Mouse (Mus musculus) CH12F3 (cell line): Measurements from ENCODE around the gene Gm2431.
"Not testable (repeated sequence)": the region's sequence is repeated elsewhere in the genome, so short reads cannot be mapped to it uniquely, and the experiment has no call there.

Experiments used
- in situ Hi-C: fragments of 300-500 bp; cut with MboI; formaldehyde crosslinking; loops from 2 replicates; pipeline ENCODE4 v1.14.3; 2020; ENCODE audit warnings: low sequenced_read_pairs

Gm2431 gene

DNA sequence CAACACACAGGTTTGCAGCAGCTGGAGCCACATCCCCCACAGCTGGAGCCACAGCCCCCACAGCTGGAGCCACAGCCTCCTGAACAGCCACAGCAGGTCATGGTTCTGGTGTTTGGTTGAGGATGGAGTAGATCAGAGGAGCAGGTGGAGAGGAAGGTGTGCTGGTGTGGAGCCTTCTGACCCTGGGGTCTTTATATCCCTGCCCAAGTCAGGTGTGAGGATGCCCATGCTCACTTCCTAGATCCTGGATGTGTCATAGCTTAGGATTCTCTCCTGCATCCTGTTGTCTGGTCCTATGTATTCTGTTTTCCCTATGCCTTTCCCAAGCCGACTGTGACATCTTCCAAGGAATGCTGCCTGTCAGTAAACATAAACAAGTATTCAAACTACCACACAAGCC lies at the start of gene Gm2431:
TSS of gene Gm2431 (minus strand) at position 101 of the 400 bp plus-strand sequence.
- in situ Hi-C loops, result not testable (repeated sequence)

DNA sequence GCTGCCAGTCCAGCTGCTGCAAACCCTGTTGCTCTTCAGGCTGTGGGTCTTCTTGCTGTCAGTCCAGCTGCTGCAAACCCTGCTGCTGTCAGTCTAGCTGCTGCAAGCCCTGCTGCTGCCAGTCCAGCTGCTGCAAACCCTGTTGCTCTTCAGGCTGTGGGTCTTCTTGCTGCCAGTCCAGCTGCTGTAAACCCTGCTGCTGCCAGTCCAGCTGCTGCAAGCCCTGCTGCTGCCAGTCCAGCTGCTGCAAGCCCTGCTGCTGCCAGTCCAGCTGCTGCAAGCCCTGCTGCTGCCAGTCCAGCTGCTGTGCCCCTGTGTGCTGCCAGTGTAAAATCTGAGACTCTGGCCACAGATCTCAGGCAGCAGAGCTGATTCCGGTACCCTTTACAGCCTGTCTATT lies 45.8 kb upstream of the Gm2431 start:
- in situ Hi-C loops, result not testable (repeated sequence)

DNA sequence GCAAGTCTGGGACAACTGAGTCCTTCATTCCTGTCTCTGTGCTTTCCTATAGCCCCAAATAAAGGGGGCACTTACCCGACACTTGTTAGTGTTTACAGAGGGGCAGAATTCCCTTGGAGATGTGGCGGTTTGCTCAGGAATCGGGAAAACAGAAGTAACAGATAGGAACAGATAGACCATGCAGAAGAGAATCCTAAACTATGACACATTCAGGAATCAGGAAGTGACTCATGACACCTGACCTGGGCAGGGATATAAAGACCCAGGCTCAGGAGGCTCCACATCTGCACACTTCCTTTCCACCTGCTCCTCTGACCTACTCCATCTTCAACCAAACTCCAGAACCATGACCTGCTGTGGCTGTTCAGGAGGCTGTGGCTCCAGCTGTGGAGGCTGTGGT lies 45.1 kb upstream of the Gm2431 start, which contains the start of gene Krtap5-4:
TSS of gene Krtap5-4 (plus strand) at position 301 of the 400 bp plus-strand sequence.
- in situ Hi-C loops, result no loop called here

DNA sequence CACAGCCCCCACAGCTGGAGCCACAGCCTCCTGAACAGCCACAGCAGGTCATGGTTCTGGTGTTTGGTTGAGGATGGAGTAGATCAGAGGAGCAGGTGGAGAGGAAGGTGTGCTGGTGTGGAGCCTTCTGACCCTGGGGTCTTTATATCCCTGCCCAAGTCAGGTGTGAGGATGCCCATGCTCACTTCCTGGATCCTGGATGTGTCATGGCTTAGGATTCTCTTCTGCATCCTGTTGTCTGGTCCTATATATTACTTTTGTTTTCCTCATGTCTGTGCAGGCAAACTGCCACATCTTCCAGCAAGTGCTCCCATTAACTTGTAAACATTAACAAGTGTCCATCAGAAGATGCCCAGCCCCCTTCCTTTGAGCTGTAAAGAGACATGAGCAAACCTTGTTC lies 38.9 kb upstream of the Gm2431 start, which contains the start of gene Krtap5-1:
TSS of gene Krtap5-1 (minus strand) at position 101 of the 400 bp plus-strand sequence.
- in situ Hi-C loops, result not testable (repeated sequence)

DNA sequence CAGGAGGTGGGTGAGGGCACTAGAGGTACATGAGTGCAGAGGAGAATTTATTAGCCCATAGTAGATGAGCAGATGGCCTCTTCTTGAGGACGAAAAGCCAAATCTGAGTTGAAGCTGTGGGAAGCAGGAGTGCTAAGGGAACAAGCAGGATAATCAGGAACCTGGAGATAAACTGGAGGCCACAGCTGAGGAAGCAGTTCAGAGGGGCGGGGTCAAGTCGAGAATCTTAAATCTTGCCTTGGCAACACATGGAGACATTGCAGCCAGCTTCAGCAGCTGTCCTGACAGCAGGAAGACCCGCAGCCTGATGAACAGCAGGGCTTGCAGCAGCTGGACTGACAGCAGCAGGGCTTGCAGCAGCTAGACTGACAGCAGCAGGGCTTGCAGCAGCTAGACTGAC lies 38.0 kb upstream of the Gm2431 start:
- in situ Hi-C loops, result not testable (repeated sequence)

DNA sequence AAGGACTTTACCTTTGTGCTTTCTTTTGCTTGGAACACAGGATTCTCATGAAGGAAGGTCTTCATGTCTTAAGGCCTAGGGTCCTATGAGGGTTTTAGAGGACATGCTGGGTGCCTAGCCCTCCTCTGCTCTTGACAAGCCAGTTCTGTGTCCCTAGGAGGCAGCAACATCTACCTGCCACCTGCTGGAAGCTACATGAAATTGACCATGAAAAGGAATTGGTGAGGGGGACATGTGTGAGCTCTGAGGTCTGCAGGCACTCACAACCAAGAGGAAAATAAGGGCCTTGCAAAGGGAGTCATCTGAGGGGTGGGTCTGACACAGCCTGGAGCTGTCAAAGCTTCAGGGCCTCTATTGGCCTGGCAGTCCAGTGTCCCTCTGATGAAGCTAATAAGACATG lies 37.3 kb upstream of the Gm2431 start:
- in situ Hi-C loops, result no loop called here

DNA sequence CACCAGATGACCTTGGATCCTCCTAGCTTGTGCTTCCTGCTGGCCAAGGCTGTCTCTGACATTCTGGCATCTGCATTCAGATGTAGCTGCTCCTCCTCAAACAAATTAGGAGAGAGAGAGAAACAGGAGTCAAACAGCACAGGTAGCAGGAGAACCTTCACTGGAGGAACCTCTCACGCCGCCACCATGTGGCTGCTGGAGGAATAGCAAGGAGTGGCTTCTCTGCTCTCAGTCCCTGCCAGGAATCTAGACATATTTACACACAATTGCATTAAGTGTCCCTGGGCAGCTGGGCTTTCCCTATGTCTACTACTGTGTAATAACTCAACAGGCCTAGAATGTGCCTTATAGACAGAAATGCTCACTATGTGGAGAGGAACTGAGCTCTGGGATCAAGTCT lies 35.7 kb upstream of the Gm2431 start:
- in situ Hi-C loops, result not testable (repeated sequence)

DNA sequence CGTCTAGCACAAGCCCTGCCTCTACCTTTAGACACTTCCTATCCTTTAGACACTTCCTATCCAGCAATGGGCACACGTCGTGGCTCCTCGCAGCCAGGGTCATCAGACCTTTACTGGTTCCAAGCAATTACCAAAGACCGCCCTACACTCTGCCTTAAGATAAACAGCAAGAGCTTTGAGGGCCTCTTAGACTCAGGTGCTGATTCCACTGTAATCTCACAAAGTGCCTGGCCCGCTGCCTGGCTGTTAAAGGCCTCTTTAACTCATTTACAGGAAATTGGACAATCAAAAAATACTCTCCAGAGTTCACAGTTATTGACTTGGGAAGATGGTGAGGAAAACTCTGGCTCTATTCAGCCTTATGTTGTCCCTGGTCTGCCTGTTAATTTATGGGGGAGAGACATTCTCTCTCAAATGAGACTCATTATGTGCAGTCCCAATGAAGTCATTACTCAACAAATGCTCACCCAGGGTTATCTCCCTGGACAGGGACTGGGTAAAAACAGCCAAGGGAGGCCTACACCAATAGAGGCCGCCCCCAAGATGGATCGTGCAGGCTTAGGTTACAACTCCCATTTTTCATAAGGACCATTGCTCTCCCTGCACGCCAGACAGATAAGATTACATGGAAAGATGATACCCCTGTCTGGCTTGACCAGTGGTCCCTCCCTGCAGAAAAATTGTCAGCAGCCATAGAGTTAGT lies 27.9 kb upstream of the Gm2431 start:
- in situ Hi-C loops, result not testable (repeated sequence)

DNA sequence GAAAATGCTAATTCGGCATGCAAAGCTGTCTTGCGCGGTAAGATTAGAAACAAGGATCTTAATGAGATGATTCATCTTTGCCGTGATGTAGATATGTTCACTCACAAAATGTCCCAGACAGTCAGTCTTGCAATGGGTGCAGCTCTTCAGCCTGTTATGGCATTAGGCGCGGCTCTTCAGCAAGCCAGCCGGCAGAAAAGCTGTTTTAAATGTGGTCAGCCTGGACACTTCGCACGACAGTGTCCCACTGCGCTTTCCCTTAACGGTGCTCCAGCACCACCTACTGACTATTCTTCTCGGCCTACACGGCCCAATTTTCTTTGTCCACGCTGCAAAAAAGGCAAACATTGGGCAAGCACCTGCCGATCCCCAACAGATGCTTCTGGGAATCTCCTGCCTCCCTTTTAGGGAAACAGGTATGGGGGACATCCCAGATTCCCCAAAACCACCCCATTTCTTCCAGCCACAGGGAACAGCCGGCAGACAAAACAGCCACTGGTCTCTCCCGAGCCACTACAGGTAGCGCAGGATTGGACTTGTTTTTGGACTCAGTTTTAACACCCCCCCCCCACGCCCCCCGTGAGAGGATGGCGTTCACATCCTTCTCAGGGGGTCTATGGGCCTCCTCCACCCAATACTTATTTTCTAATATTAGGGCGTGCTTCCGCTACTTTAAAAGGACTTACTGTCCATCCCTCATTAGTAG lies 27.1 kb upstream of the Gm2431 start:
- in situ Hi-C loops, result no loop called here

DNA sequence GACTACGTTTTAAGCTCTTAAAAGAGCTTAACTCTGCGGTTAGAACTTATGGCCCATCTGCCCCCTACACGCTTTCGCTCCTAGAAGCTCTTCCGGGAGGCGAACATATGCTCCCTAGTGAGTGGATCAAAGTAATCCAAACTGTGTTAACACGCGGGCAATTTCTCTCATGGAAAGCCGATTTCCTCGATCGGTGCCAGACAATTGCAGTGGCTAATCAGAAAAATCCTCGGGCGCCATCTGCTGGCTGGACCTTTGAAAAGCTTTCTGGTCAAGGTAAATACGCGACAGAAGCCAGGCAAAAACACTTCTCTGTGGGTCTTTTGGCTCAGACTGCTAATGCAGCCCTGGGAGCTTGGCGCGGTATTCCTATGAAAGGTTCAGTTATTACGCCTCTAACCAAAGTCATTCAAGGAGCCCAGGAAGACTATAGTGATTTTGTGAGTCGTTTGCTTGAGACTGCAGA lies 26.5 kb upstream of the Gm2431 start:
- in situ Hi-C loops, result no loop called here

DNA sequence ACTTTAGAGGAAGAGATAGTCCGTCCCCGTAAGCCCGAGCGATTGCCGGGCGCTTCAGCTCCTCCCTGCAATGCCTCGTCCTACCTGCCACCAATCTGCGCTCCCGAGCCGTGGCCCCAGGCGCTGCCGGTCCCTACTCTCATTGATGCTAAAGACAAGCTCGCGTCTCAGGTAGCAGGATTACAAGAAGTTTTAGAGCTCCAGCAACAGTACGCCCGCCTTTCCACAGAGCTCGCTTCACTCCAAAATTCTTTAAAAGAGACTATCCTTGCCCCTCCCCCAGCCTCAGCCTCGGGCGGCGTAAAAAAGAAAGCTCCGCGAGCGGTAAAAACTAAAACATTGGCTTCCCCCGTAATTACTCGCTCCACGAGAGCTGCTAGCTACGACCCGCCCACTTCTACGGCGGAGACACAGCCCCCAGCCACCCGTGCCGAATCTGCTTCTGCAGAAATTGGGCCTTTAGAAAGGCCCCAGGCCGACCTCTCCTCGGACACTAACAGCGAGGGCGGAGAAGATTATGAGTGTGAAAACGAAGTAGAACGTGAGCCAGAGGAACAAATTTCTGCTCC lies 26.0 kb upstream of the Gm2431 start:
- in situ Hi-C loops, result no loop called here

DNA sequence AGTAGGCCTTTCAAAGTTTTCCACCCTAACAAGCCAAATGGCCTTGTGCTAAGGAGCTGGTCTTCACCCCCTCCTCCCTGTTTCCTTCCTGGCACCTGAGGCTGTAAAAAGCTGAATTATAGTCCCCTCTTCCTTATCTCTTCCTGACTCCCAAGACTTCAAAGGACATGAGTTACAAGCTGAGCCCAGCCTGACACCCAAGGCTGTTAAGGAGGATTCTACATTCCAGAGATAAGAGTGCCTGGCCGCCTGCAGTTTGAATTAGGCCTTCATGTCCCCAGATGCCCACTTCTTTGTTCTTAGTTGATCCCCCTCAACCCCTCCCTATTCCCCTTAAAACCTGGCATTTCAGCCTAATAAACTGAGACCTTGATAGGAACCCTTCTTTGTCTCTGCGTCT lies 24.7 kb upstream of the Gm2431 start:
- in situ Hi-C loops, result not testable (repeated sequence)

DNA sequence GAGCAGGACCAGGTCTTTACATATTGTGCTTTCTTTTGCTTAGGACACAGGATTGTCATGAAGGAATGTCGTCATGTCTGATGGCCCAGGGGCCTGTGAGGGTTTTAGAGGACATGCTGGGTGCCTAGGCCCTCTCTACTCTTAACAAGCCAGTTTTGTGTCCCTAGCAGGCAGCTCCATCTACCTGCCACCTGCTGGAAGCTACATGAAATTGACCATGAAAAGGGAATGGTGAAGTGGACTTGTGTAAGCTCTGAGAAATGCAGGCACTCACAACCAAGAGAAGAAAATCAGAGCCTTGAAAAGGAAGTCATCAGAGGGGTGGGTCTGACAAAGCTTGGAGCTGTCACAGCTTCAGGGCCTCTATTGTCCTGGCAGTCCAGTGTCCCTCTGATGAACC lies 21.1 kb upstream of the Gm2431 start:
- in situ Hi-C loops, result not testable (repeated sequence)

DNA sequence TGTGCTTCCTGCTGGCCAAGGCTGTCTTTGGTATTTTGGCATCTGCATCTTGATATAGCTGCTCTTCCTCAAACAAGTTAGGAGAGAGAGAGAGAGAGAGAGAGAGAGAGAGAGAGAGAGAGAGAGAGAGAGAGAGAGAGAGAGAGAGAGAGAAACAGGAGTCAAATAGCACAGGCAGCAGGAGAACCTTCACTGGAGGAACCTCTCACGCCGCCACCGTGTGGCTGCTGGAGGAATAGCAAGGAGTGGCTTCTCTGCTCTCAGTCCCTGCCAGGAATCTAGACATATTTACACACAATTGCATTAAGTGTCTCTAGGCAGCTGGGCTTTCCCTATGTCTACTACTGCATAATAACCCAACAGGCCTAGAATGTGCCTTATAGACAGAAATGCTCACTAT lies 20.0 kb upstream of the Gm2431 start:
- in situ Hi-C loops, result not testable (repeated sequence)

DNA sequence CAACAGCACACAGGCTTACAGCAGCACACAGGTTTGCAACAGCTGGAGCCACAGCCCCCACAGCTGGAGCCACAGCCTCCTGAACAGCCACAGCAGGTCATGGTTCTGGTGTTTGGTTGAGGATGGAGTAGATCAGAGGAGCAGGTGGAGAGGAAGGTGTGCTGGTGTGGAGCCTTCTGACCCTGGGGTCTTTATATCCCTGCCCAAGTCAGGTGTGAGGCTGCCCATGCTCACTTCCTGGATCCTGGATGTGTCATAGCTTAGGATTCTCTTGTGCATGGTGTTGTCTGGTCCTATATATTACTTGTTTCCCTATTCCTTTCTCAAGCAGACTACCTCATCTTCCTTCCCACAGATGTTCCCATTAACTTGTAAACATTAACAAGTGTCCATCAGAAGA lies 16.1 kb upstream of the Gm2431 start, which contains the start of gene Gm4559:
TSS of gene Gm4559 (minus strand) at position 101 of the 400 bp plus-strand sequence.
- in situ Hi-C loops, result not testable (repeated sequence)

DNA sequence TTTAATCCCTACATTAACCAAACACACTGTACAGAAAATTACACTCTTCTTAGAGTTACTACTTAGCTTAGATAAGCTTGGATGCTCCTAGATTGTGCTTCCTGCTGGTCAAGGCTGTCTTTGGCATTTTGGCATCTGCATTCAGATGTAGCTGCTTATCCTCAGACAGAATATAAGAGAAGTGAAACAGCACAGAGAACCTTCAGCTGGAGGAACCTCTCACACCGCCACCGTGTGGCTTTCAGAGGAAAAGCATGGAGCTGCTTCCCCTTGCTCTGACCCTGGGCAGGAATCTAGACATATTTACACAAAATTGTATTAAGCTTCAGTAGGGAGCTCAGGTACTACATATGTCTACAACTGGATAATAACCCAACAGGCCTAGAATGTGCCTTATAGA lies 2.6 kb downstream of the Gm2431 start:
- in situ Hi-C loops, result no loop called here

DNA sequence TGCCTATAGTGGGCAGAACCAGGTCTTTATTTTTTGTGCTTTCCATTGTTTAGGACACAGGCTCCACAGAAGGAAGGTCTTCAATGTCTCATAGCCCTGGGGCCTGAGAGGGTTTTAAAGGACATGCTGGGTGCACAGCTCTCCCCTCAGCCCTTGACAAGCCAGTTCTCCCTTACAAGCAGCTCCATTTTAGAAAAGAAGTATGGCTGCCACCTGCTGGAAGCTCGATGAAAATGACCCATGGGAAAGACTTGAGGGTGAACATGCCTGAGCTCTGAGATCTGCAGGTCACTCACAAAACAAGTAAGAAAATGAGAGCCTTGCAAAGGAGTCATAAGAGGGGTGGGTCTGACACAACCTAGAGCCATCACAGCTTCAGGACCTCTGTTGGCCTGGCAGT lies 8.3 kb downstream of the Gm2431 start:
- in situ Hi-C loops, result no loop called here

DNA sequence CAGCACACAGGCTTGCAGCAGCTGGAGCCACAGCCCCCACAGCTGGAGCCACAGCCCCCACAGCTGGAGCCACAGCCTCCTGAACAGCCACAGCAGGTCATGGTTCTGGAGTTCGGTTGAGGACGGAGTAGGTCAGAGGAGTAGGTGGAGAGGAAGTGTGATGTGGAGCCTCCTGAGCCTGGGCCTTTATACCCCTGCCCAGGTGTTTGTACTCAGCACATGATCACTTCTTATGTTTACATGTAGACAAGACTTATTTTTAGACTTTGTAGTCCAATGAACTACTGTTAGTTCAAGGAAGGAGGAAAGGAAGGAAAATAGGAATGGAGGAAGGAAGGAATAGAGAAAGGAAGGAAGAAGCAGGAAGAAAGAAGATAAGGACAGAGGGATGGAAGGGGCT lies 17.2 kb downstream of the Gm2431 start, which contains the start of gene Gm40460:
TSS of gene Gm40460 (minus strand) at position 101 of the 400 bp plus-strand sequence.
- in situ Hi-C loops, result no loop called here

DNA sequence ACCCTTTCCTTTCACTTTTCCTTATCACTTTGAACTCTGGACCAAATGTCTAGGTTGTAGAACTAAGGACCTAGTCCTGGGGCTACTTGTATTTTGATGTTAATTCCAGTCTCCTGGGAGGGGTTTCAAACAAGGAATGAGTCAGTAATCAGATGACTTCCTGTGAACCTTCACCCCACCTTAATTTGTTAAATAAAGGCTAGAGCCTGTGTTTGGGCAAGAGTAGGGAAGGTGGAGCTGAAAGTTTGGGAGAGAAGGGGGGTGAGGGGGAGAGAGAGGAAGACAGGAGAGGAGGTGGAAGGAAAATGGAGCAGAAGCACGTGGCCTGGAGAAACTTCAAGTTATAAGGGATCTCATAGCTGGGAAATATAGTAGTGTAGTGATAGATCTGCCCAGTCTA lies 26.6 kb downstream of the Gm2431 start:
- in situ Hi-C loops, result no loop called here

DNA sequence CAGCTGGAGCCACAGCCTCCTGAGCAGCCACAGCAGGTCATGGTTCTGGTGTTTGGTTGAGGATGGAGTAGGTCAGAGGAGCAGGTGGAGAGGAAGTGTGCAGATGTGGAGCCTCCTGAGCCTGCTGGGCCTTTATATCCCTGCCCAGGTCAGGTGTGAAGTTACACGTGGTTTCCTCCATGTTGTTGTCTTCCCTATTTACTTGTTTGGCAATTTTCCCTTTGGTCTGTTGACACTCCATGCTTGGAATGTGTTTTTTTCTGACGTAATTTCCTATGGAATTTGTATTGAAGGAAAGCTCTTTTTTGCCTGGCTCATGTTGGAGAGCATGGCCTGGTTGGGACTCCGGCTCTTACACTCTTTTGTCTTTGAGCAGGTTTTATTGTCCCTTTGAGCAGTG lies 28.3 kb downstream of the Gm2431 start, which contains the start of gene Krtap5-5:
TSS of gene Krtap5-5 (minus strand) at position 101 of the 400 bp plus-strand sequence.
- in situ Hi-C loops, result not testable (repeated sequence)

DNA sequence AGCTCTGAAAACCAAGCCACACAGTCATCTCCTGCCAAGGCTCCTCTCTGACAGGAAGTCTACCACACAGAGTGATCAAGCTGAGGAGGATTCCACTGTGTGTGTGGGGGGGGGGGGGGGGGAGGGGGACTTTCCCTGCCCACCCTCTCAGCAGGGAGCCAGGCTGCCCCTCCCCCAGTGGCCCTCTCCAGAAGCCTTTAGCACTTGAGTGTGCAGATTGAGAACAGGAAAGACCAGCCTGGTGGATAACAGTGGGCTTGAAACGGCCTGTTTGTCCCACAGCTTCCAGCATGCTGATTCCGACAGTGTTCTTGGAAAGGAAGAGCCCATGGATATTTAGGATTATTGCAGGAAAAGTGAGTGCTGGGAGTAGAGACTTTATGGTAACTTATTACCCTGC lies 33.6 kb downstream of the Gm2431 start:
- in situ Hi-C loops, result no loop called here

DNA sequence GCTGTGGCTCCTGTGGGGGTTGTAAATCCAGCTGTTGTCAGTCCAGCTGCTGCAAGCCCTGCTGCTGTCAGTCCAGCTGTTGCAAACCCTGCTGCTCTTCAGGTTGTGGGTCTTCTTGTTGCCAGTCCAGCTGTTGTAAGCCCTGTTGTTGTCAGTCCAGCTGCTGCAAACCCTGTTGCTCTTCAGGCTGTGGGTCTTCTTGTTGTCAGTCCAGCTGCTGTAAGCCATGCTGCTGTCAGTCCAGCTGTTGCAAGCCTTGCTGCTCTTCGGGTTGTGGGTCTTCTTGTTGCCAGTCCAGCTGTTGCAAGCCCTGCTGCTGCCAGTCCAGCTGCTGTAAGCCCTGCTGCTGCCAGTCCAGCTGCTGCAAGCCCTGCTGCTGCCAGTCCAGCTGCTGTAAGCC lies 46.0 kb downstream of the Gm2431 start:
- in situ Hi-C loops, result not testable (repeated sequence)
